In genomic region chr8:84193566-84193965, GRCm38 (mm10) we compare ENCODE assay signal across 14 mouse cellular contexts. TPM values are rescaled to one million over a fixed set of nuclear protein-coding genes. Genes with fewer than 3 reads are reported as not detected.
DNase-seq lines count a peak whose midpoint lies in the region; ATAC-seq and TF ChIP-seq lines count a peak whose summit lies in the region.
"Had no signal": no experiment of that assay in that cellular context is flagged by ENCODE, and none has a peak within 500 bp of the region (broad histone marks: within the 10 kb centered on the region; RNA-seq: fewer than 3 reads in every experiment).

No protein-coding gene starts in this region.

- no peak overlapping the region for H3K4me3 ChIP-seq in intestine, postnatal 0 days (ENCODE audit: low read depth, low read length)
- no peak overlapping the region for H3K4me3 ChIP-seq in intestine, embryonic 16.5 days (ENCODE audit: low read length)
- H3K4me3 ChIP-seq: heart, embryonic 15.5 days; neural tube, embryonic 15.5 days; stomach, embryonic 15.5 days had no signal

- peak; percentile 47 for DNase-seq in thymus, postnatal 4 days
- no peak for DNase-seq in thymus, postnatal 25 days
- DNase-seq in induced T-regulatory cell, adult 2 months (ENCODE audit: low read depth), result peak; percentile 88
- DNase-seq in right cerebral cortex, postnatal 36 days (ENCODE audit: low spot score in 2 of 2), result no peak
- no peak for DNase-seq in testis, postnatal 10 days (ENCODE audit: low spot score)
- DNase-seq: cerebellum, adult 11 months; kidney, postnatal 36 days had no signal

- no peaks in the 10 kb centered on the region for H3K36me3 ChIP-seq in intestine, postnatal 0 days (ENCODE audit: control insufficient read depth, insufficient read depth)
- no peaks in the 10 kb centered on the region for H3K36me3 ChIP-seq in intestine, embryonic 16.5 days (ENCODE audit: control insufficient read depth, insufficient read depth, low read length)
- H3K36me3 ChIP-seq: heart, embryonic 15.5 days; lung, embryonic 15.5 days; neural tube, embryonic 15.5 days; stomach, embryonic 15.5 days had no signal

- no peak overlapping the region for H3K9ac ChIP-seq in intestine, postnatal 0 days (ENCODE audit: low read depth, low read length)
- no peak overlapping the region for H3K9ac ChIP-seq in intestine, embryonic 16.5 days (ENCODE audit: low read depth, low read length)
- H3K9ac ChIP-seq: heart, embryonic 15.5 days; lung, embryonic 15.5 days; neural tube, embryonic 15.5 days; stomach, embryonic 15.5 days had no signal

- 0 out of 2 replicates have a peak, but pooled peaks cover 7% of the 10 kb centered on the region for H3K4me1 ChIP-seq in intestine, postnatal 0 days (replicated peaks; ENCODE audit: control insufficient read depth, insufficient read depth, low read length)
- H3K4me1 ChIP-seq in intestine, embryonic 16.5 days (ENCODE audit: control insufficient read depth, insufficient read depth, low read length), result peaks cover 32% of the 10 kb centered on the region

- H3K27ac ChIP-seq in intestine, postnatal 0 days (ENCODE audit: low read depth, low read length), result 0 out of 2 replicates have a peak overlapping the region, but pooled peaks have one; percentile 86
- H3K27ac ChIP-seq in intestine, embryonic 16.5 days (ENCODE audit: low read length), result no peak overlapping the region
- H3K27ac ChIP-seq: neural tube, embryonic 15.5 days had no signal

- peak; percentile 70 for TF ChIP-seq CTCF in intestine, postnatal 0 days (IDR thresholded peaks at IDR 0.05; ENCODE audit: low read depth)

- H3K9me3 ChIP-seq in intestine, postnatal 0 days (ENCODE audit: control insufficient read depth), result no peaks in the 10 kb centered on the region
- H3K9me3 ChIP-seq in intestine, embryonic 16.5 days (ENCODE audit: control insufficient read depth, low read length), result no peaks in the 10 kb centered on the region
- H3K9me3 ChIP-seq: heart, embryonic 15.5 days; lung, embryonic 15.5 days; neural tube, embryonic 15.5 days; stomach, embryonic 15.5 days had no signal

- H3K4me2 ChIP-seq in intestine, postnatal 0 days (replicated peaks; ENCODE audit: low read depth), result no peak overlapping the region
- no peak overlapping the region for H3K4me2 ChIP-seq in intestine, embryonic 16.5 days (ENCODE audit: low read depth, low read length)

- WGBS in intestine, postnatal 0 days, result 86% methylated on average over 5 of the region's 5 CpGs
- whole genome bisulfite sequencing in intestine, embryonic 16.5 days, result 79% methylated on average over 5 of the region's 5 CpGs

- no peak for ATAC-seq in intestine, postnatal 0 days
- ATAC-seq in intestine, embryonic 16.5 days, result no peak
- ATAC-seq in monocyte, adult 5-6 weeks (replicated peaks; ENCODE audit: insufficient number of reproducible peaks, low FRiP score, low TSS enrichment, poor library complexity, severe bottlenecking), result no peak

- H3K27me3 ChIP-seq in intestine, postnatal 0 days (replicated peaks; ENCODE audit: control insufficient read depth, insufficient read depth, low read length), result no peaks in the 10 kb centered on the region
- H3K27me3 ChIP-seq in intestine, embryonic 16.5 days (replicated peaks; ENCODE audit: control insufficient read depth, insufficient read depth, low read length), result no peaks in the 10 kb centered on the region
- H3K27me3 ChIP-seq: heart, embryonic 15.5 days; lung, embryonic 15.5 days; neural tube, embryonic 15.5 days; stomach, embryonic 15.5 days had no signal

RNA-seq across cellular contexts. Expression of gene Nanos3, which starts 8.5 kb away (rescaled TPM):
- polyA plus RNA-seq in intestine, postnatal 0 days (2015; fragmentation: Nextera tagmentation; extraction: Ambion mirVana), result 1.6 and 1.8 TPM in 2 replicates
- polyA plus RNA-seq in intestine, embryonic 16.5 days (2015; fragmentation: Nextera tagmentation; extraction: Ambion mirVana), result 0.89 and 1.3 TPM in 2 replicates
- total RNA-seq in monocyte, adult 5-6 weeks (2017), result not detected in 3 replicates

RNA-seq across cellular contexts. Expression of gene Zswim4, which starts 43.3 kb away (rescaled TPM):
- polyA plus RNA-seq in intestine, postnatal 0 days (2015; fragmentation: Nextera tagmentation; extraction: Ambion mirVana), result 3.7 and 3.8 TPM in 2 replicates
- polyA plus RNA-seq in intestine, embryonic 16.5 days (2015; fragmentation: Nextera tagmentation; extraction: Ambion mirVana), result 7.1 and 7.7 TPM in 2 replicates
- total RNA-seq in monocyte, adult 5-6 weeks (2017), result 11.8 to 12.1 TPM (median 11.9 TPM) in 3 replicates

RNA-seq across cellular contexts. Expression of gene 4930432K21Rik, which starts 45.7 kb away (rescaled TPM):
- 0.17 and 0.18 TPM in 2 replicates for polyA plus RNA-seq in intestine, postnatal 0 days (2015; fragmentation: Nextera tagmentation; extraction: Ambion mirVana)
- 0.61 and 0.82 TPM in 2 replicates for polyA plus RNA-seq in intestine, embryonic 16.5 days (2015; fragmentation: Nextera tagmentation; extraction: Ambion mirVana)
- 1.8 to 2.1 TPM in 2 of 3 replicates, not detected in the other for total RNA-seq in monocyte, adult 5-6 weeks (2017)

RNA-seq across cellular contexts. Expression of gene Cc2d1a, which starts 45.8 kb away (rescaled TPM):
- polyA plus RNA-seq in intestine, postnatal 0 days (2015; fragmentation: Nextera tagmentation; extraction: Ambion mirVana), result 16.2 and 16.9 TPM in 2 replicates
- polyA plus RNA-seq in intestine, embryonic 16.5 days (2015; fragmentation: Nextera tagmentation; extraction: Ambion mirVana), result 25.3 and 26.0 TPM in 2 replicates
- 8.7 to 18.5 TPM (median 16.1 TPM) in 3 replicates for total RNA-seq in monocyte, adult 5-6 weeks (2017)

RNA-seq across cellular contexts. Expression of gene D8Ertd738e, which starts 56.0 kb away (rescaled TPM):
- polyA plus RNA-seq in intestine, postnatal 0 days (2015; fragmentation: Nextera tagmentation; extraction: Ambion mirVana), result 308 and 309 TPM in 2 replicates
- 292 and 296 TPM in 2 replicates for polyA plus RNA-seq in intestine, embryonic 16.5 days (2015; fragmentation: Nextera tagmentation; extraction: Ambion mirVana)
- total RNA-seq in monocyte, adult 5-6 weeks (2017), result 106 to 180 TPM (median 151 TPM) in 3 replicates

Comparison
In these comparisons a context has a peak if more than half of its experiments do, and no peak if none do; other contexts are left out.
1. DNase-seq: peak in thymus, postnatal 4 days (single experiment) and induced T-regulatory cell, adult 2 months (single experiment); none in thymus, postnatal 25 days (single experiment), right cerebral cortex, postnatal 36 days (0 of 2) and testis, postnatal 10 days (single experiment).